Mouse (Mus musculus) hindbrain, embryonic 15.5 days (tissue): ENCODE measurements around the gene H2-M1. TPM values are rescaled to one million over a fixed set of nuclear protein-coding genes. Genes with fewer than 3 reads are reported as not detected.

Source experiments
- ATAC-seq: fragments of 200-750 bp; cut with Nextera tagmentation; 2 replicates; pipeline ENCODE4 v1.8.0; 2017; ENCODE audit warnings: low read depth, moderate number of reproducible peaks, moderate TSS enrichment; ENCODE audit not compliant: low FRiP score
- H3K27ac ChIP-seq: fragments of 300-500 bp; sonication (generic); replicated peaks from 2 replicates; pipeline ENCODE4 v1.5.1; 2015; ENCODE audit warnings: mild to moderate bottlenecking, inconsistent platforms
- H3K27me3 ChIP-seq: fragments of 300-500 bp; sonication (generic); 2 replicates; pipeline ENCODE4 v1.6.1; 2015; ENCODE audit warnings: control low read depth, inconsistent platforms
- H3K36me3 ChIP-seq: fragments of 300-500 bp; sonication (generic); 2 replicates; pipeline ENCODE4 v1.6.1; 2015; ENCODE audit warnings: control low read depth, inconsistent platforms
- H3K4me1 ChIP-seq: fragments of 300-500 bp; sonication (generic); replicated peaks from 2 replicates; pipeline ENCODE4 v1.6.1; 2015; ENCODE audit warnings: control low read depth, inconsistent platforms
- H3K4me2 ChIP-seq: fragments of 300-500 bp; sonication (generic); 2 replicates; pipeline ENCODE4 v1.6.1; 2015; ENCODE audit warnings: moderate library complexity, mild to moderate bottlenecking, inconsistent platforms
- H3K4me3 ChIP-seq: fragments of 300-500 bp; sonication (generic); 2 replicates; pipeline ENCODE4 v1.5.1; 2015; ENCODE audit warnings: mild to moderate bottlenecking, inconsistent platforms
- H3K9ac ChIP-seq: fragments of 300-500 bp; sonication (generic); 2 replicates; pipeline ENCODE4 v1.6.1; 2015; ENCODE audit warnings: inconsistent platforms
- H3K9me3 ChIP-seq: fragments of 300-500 bp; sonication (generic); 2 replicates; pipeline ENCODE4 v1.6.1; 2016; ENCODE audit warnings: control low read depth, inconsistent platforms
- WGBS: fragments of 180-500 bp; shearing (Covaris S2); methylation state at CpG from one replicate; pipeline ENCODE4 v1.1.7; 2015; 5-methylcytosine and 5-hydroxymethylcytosine counted together
- polyA plus RNA-seq: library from polyadenylated mRNA; unstranded; fragments of >200 nt; fragmentation: Nextera tagmentation; extraction: Ambion mirVana; gene quantifications from 2 replicates; pipeline ENCODE4 v1.2.1, GENCODE M21; 2015

Gene H2-M1
- polyA plus RNA-seq, result not detected in 2 replicates

GRCm38 (mm10) chr17:36672119-36672518 is at the start of gene H2-M1:
Gene H2-M1, minus strand, starts transcription at chr17:36672219.
- Histone ChIP-seq H3K9ac (no peak within 1 kb of the TSS), H3K9me3 (no peaks in the 10 kb centered on the region), H3K4me1 (no peaks in the 10 kb centered on the region), H3K27ac (no peak within 1 kb of the TSS), H3K36me3 (no peaks in the 10 kb centered on the region), H3K4me2 (no peak within 1 kb of the TSS), H3K4me3 (no peak within 1 kb of the TSS), H3K27me3 (no peaks in the 10 kb centered on the region)
- no peak for ATAC-seq
- WGBS, result 82% methylated on average over 3 of the region's 3 CpGs

- Histone ChIP-seq H3K27ac (no peak overlapping the region), H3K27me3 (no peaks in the 10 kb centered on the region), H3K9me3 (no peaks in the 10 kb centered on the region), H3K4me1 (no peaks in the 10 kb centered on the region), H3K36me3 (no peaks in the 10 kb centered on the region), H3K9ac (no peak overlapping the region), H3K4me2 (no peak overlapping the region), H3K4me3 (no peak overlapping the region)
- no peak for ATAC-seq
- WGBS, result 74% methylated on average over 2 of the region's 2 CpGs
Observed at GRCm38 (mm10) chr17:36697693-36698092, 25.7 kb upstream of the H2-M1 start.

GRCm38 (mm10) chr17:36642566-36642965 is 29.5 kb downstream of the H2-M1 start, which contains the start of gene H2-M9:
Gene H2-M9, minus strand, starts transcription at chr17:36642666.
- no peak for ATAC-seq
- Histone ChIP-seq H3K27me3 (no peaks in the 10 kb centered on the region), H3K9me3 (no peaks in the 10 kb centered on the region), H3K27ac (no peak within 1 kb of the TSS), H3K4me3 (no peak within 1 kb of the TSS), H3K4me2 (no peak within 1 kb of the TSS), H3K9ac (no peak within 1 kb of the TSS), H3K36me3 (no peaks in the 10 kb centered on the region), H3K4me1 (no peaks in the 10 kb centered on the region)
- WGBS, result 89% methylated on average over 3 of the region's 3 CpGs

Other genes with a start within 250 kb of the H2-M1 start
- gene H2-M10.4, start 209.9 kb downstream of the H2-M1 start, polyA plus RNA-seq, result not detected in 2 replicates
- gene H2-M11, start 125.1 kb downstream of the H2-M1 start, polyA plus RNA-seq, result not detected in 2 replicates
- not detected in 2 replicates for gene H2-M9, start 29.6 kb downstream of the H2-M1 start, polyA plus RNA-seq
- gene H2-M10.5, start 100.7 kb upstream of the H2-M1 start, polyA plus RNA-seq, result not detected in 2 replicates
- not detected in 2 replicates for gene H2-M10.6, start 140.0 kb upstream of the H2-M1 start, polyA plus RNA-seq
- 49.9 and 50.8 TPM in 2 replicates for gene Trim26, start 164.9 kb upstream of the H2-M1 start, polyA plus RNA-seq
- gene Trim15, start 195.0 kb upstream of the H2-M1 start, polyA plus RNA-seq, result 0.64 and 0.83 TPM in 2 replicates
- gene Trim10, start 197.4 kb upstream of the H2-M1 start, polyA plus RNA-seq, result 1.4 and 1.7 TPM in 2 replicates
- gene Trim40, start 217.9 kb upstream of the H2-M1 start, polyA plus RNA-seq, result 0.06 and 0.14 TPM in 2 replicates
- not detected in 2 replicates for gene Trim31, start 225.9 kb upstream of the H2-M1 start, polyA plus RNA-seq